Mouse (Mus musculus) small intestine, adult 2 months (tissue): ENCODE results near the gene Fam168b.

Experiments used
- CTCF ChIP-seq: fragments of 200-500 bp; IDR thresholded peaks from 2 replicates; pipeline ENCODE4 v1.5.1; 2012; ENCODE audit warnings: low read depth, mild to moderate bottlenecking, control low read depth, inconsistent platforms, low read length, moderate library complexity, mixed read lengths; ENCODE audit not compliant: insufficient replicate concordance, insufficient read length; ENCODE audit errors: extremely low read depth
- POLR2A ChIP-seq: fragments of 200-500 bp; IDR thresholded peaks from 2 replicates; pipeline ENCODE4 v1.6.1; 2012; ENCODE audit warnings: low read depth, mild to moderate bottlenecking, control low read depth, inconsistent platforms, low read length, moderate library complexity

GRCm38 (mm10) chr1:34815843-34816242 is 27.0 kb downstream of the Fam168b start:
- TF ChIP-seq CTCF: no peak
- TF ChIP-seq POLR2A: no peak
